Mouse (Mus musculus) MEL (cell line): ENCODE data around the gene Arl15.

Source experiments
- CTCF ChIP-seq, 3 experiments: IDR thresholded peaks in 2 of 3; conservative IDR thresholded peaks in 1 of 3; 2 replicates each; pipeline ENCODE4 v1.5.1; 2011 to 2012; ENCODE audit warnings: low read length in 3 of 3, low read depth in 2 of 3, mild to moderate bottlenecking in 2 of 3, improper control_type of control experiment in 1 of 3, inconsistent platforms in 1 of 3, mixed read lengths in 1 of 3, moderate library complexity in 1 of 3; ENCODE audit not compliant: control insufficient read depth in 1 of 3, insufficient read depth in 1 of 3, poor library complexity in 1 of 3, severe bottlenecking in 1 of 3
- GATA1 ChIP-seq: IDR thresholded peaks from 2 replicates; pipeline ENCODE4 v1.6.1; 2011; ENCODE audit warnings: low read depth, low read length, improper control_type of control experiment
- USF1 ChIP-seq: IDR thresholded peaks from 2 replicates; pipeline ENCODE4 v1.6.1; 2014; ENCODE audit warnings: low read depth, mild to moderate bottlenecking, inconsistent platforms, low read length, improper control_type of control experiment, moderate library complexity
- ZNF384 ChIP-seq: IDR thresholded peaks from 2 replicates; pipeline ENCODE4 v1.6.1; 2012; ENCODE audit warnings: low read depth, mild to moderate bottlenecking, inconsistent platforms, low read length, improper control_type of control experiment

GRCm38 (mm10) chr13:113869212-113870205 is 75.2 kb downstream of the Arl15 start:
- TF ChIP-seq GATA1 (no peak), ZNF384 (no peak), CTCF (IDR thresholded peaks at IDR 0.05 in 2 of 3, conservative IDR thresholded peaks at IDR 0.05 in 1 of 3; ENCODE audit: control insufficient read depth in 1 of 3, insufficient read depth in 1 of 3, low read depth in 2 of 3, low read length in 3 of 3, poor library complexity in 1 of 3, severe bottlenecking in 1 of 3) (peak; percentile 74 to 90 (median 87)), USF1 (no peak)
